Mouse (Mus musculus): ENCODE measurements around the gene Sptan1.

GRCm38 (mm10) chr2:30010840-30011281 lies 45.5 kb downstream of the Sptan1 start:
- no peak for TF ChIP-seq CTCF (IDR thresholded peaks at IDR 0.05)
- no peak for TF ChIP-seq EP300 (IDR thresholded peaks at IDR 0.05)

Data from lung, postnatal 0 days (tissue).